Mouse (Mus musculus) ES-Bruce4 (cell line): ENCODE results near the gene Mettl7a2. TPM values are rescaled to one million over a fixed set of nuclear protein-coding genes. Genes with fewer than 3 reads are reported as not detected.
"Not testable (repeated sequence)": the region's sequence is repeated elsewhere in the genome, so short reads cannot be mapped to it uniquely, and the experiment has no call there.

Experiments used
- H3K27ac ChIP-seq: 2 replicates; pipeline ENCODE4 v1.5.1; 2012; ENCODE audit warnings: low read length, inconsistent platforms; ENCODE audit not compliant: insufficient read depth
- H3K27me3 ChIP-seq: 2 replicates; pipeline ENCODE4 v1.6.1; 2012; ENCODE audit warnings: mild to moderate bottlenecking, low read length, inconsistent platforms; ENCODE audit not compliant: control insufficient read depth, poor library complexity, insufficient read depth, severe bottlenecking
- H3K36me3 ChIP-seq: 2 replicates; pipeline ENCODE4 v1.6.1; 2012; ENCODE audit warnings: inconsistent platforms, mild to moderate bottlenecking, low read length, moderate library complexity; ENCODE audit not compliant: control insufficient read depth, poor library complexity, insufficient read depth, severe bottlenecking
- H3K4me1 ChIP-seq: one replicate; pipeline ENCODE4 v1.8.1; 2011; ENCODE audit warnings: low read length; ENCODE audit not compliant: control insufficient read depth, insufficient read depth
- H3K4me3 ChIP-seq: 2 replicates; pipeline ENCODE4 v1.5.1; 2011; ENCODE audit warnings: low read depth, mild to moderate bottlenecking, low read length
- H3K9ac ChIP-seq: 2 replicates; pipeline ENCODE4 v1.6.1; 2012; ENCODE audit warnings: low read depth, mild to moderate bottlenecking, inconsistent platforms; ENCODE audit not compliant: poor library complexity, severe bottlenecking
- H3K9me3 ChIP-seq: replicated peaks from 2 replicates; pipeline ENCODE4 v1.6.1; 2012; ENCODE audit warnings: mild to moderate bottlenecking, low read length, inconsistent platforms; ENCODE audit not compliant: control insufficient read depth, poor library complexity, insufficient read depth, severe bottlenecking
- CTCF ChIP-seq: IDR thresholded peaks from one replicate; pipeline ENCODE4 v1.8.1; 2011; ENCODE audit warnings: low read depth, low read length
- EP300 ChIP-seq: IDR thresholded peaks from 2 replicates; pipeline ENCODE4 v1.6.1; 2011; ENCODE audit warnings: low read depth, low read length; ENCODE audit not compliant: insufficient read depth
- POLR2A ChIP-seq: IDR thresholded peaks from one replicate; pipeline ENCODE4 v1.8.1; 2011; ENCODE audit warnings: low read length; ENCODE audit not compliant: insufficient read depth
- polyA plus RNA-seq: library from polyadenylated mRNA; stranded (reverse); fragments of >200 nt; gene quantifications from 2 replicates; pipeline ENCODE4 v1.2.4, GENCODE M21; 2011; ENCODE audit warnings: low read depth; ENCODE audit not compliant: missing spikeins, insufficient read depth, insufficient read length

Mettl7a2 gene
- polyA plus RNA-seq, 1 experiment = not detected

DNA sequence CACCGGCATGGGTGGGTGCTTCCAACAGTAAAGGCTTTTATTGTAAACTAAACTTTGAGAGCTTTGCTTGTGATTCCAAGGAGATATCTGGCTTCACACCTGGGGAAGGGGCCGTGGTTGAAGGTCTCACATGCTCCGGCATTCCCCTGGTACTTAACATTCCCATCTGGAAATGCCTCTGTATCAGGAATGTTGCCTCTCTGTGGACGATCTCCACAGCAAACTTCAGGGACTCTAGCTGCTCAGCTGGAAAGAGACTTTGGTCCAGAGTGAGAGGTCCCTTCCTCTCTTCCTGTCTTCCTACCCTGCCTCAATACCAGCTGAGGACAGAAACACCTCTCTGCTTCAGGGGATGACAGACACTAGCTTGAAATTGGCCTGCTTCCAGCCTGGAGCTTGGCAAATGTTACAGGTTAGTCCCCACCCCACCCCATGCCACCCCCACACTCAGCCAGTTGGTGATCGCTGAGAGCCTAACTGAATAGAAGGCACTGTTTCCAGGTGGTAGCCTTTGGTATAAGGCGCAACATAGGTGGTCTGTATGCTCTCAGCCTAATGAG, 1.4 kb upstream of the Mettl7a2 start:
- H3K9ac ChIP-seq = no peak overlapping the region
- H3K27me3 ChIP-seq = no peaks in the 10 kb centered on the region
- TF ChIP-seq CTCF (no peak), EP300 (no peak), POLR2A (no peak)

DNA sequence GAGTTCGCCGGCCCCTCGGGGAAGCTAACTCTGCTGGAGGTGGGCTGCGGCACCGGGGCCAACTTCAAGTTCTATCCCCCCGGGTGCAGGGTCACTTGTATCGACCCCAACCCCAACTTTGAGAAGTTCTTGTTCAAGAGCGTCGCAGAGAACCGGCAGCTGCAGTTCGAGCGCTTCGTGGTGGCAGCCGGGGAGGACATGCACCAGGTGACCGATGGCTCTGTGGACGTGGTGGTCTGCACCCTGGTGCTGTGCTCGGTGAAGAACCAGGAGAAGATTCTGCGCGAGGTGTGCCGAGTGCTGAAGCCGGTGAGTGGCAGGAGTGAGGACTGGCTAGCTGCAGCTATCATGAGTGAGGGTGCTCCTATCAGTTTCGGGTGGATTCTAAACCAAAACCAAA, 399 bp downstream of the Mettl7a2 start:
- not testable (repeated sequence) for H3K27me3 ChIP-seq, H3K36me3 ChIP-seq, H3K9me3 ChIP-seq, H3K4me3 ChIP-seq, H3K9ac ChIP-seq, H3K27ac ChIP-seq, H3K4me1 ChIP-seq

More for the DNA sequence above, 1.4 kb upstream of the Mettl7a2 start:
- H3K4me3 ChIP-seq = no peak overlapping the region
- H3K27ac ChIP-seq = no peak overlapping the region
- H3K4me1 ChIP-seq = no peaks in the 10 kb centered on the region
- H3K36me3 ChIP-seq = no peaks in the 10 kb centered on the region
- H3K9me3 ChIP-seq = no peaks in the 10 kb centered on the region

DNA sequence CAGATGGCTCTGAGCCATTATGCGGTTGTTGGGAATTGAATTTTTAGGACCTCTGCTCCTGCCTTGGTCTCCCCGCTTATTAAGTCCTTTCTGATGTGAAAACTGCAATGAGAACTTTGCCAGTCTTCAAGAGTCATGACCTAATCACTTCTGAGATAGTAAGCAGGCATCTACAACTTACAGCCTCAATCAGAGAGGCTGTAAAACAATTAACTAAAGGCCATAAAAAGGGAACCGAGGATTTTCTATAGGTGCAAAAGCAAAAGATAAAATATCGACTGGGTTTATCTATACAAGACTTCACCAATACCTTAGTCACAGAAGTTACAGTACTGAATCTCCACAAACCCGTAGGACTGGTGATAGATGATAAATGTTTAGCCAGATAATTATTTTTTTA, 2.9 kb downstream of the Mettl7a2 start:
- Histone ChIP-seq H3K27ac (no peak overlapping the region), H3K4me1 (no peaks in the 10 kb centered on the region), H3K36me3 (no peaks in the 10 kb centered on the region), H3K4me3 (no peak overlapping the region), H3K27me3 (no peaks in the 10 kb centered on the region), H3K9ac (no peak overlapping the region), H3K9me3 (no peaks in the 10 kb centered on the region)
- no peak for TF ChIP-seq POLR2A
- no peak for TF ChIP-seq EP300
- TF ChIP-seq CTCF = no peak

DNA sequence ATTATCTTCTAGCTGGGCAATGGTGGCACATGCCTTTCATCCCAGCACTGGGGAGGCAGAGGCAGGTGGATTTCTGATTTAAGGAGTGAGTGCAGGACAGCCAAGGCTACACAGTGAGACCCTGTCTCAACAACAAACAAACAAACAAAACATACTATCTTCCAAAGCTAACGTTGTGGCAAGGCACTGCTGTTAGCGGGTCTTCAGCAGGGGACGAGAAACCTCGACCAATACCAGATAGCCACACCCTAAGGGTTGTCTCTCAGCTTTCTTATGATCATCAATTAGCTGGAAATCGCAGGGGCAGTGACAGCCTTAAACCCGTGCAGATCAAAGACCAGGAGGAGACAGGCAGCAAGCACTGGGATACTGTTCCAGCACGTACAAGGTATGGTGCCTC, 11.2 kb downstream of the Mettl7a2 start, which contains the start of gene Higd1c:
Gene Higd1c (plus strand): TSS at position 301 of the 400 bp plus-strand sequence.
- H3K4me3 ChIP-seq = no peak within 1 kb of the TSS
- no peak within 1 kb of the TSS for H3K9ac ChIP-seq
- no peaks in the 10 kb centered on the region for H3K36me3 ChIP-seq
- H3K27ac ChIP-seq = no peak within 1 kb of the TSS
- no peaks in the 10 kb centered on the region for H3K9me3 ChIP-seq
- no peaks in the 10 kb centered on the region for H3K4me1 ChIP-seq
- H3K27me3 ChIP-seq = no peaks in the 10 kb centered on the region
- no peak for TF ChIP-seq CTCF
- TF ChIP-seq POLR2A = no peak
- TF ChIP-seq EP300 = no peak

DNA sequence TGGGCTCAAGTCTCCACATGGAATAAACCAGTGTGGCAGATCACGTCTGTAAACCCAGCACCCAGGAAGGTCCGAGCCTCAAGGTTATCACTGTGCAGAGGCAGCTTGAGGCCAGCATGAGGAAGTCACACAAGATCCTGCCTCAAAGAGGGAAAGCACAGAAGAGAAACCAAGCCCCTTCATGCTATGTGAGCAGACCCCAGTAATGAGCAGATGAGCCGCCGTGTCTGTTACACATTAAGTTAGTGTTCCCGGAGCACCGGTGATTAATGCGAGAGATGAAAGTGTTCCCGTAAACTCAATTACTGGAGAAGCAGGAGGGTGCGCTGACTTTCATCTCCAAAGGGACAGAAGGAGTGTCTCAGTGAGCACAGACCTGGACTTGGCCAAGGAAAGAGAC, 13.0 kb downstream of the Mettl7a2 start:
- not testable (repeated sequence) for H3K9ac ChIP-seq, H3K27me3 ChIP-seq, H3K4me3 ChIP-seq

DNA sequence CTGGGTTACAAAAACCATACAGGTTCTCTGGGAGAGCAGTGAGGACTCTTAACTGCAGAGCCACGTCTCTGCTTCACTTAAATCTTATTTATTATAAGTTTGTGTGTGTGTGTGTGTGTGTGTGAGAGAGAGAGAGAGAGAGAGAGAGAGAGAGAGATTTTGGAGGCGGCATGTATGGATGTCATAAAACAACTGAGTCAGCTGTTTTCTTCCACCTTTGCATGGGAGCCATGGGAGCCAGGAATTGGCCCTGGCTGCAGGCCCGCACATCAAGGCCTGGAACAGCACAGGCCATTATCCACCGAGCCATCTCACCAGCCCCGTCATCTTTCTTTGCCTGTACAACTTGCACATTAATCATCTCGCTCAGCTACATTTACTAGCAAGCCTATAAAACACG, 14.1 kb downstream of the Mettl7a2 start:
- Histone ChIP-seq H3K36me3 (no peaks in the 10 kb centered on the region), H3K27me3 (no peaks in the 10 kb centered on the region), H3K9ac (no peak overlapping the region), H3K27ac (no peak overlapping the region), H3K4me1 (no peaks in the 10 kb centered on the region), H3K9me3 (no peaks in the 10 kb centered on the region), H3K4me3 (no peak overlapping the region)
- TF ChIP-seq EP300 (no peak), CTCF (no peak), POLR2A (no peak)

More for the DNA sequence above, 13.0 kb downstream of the Mettl7a2 start:
- H3K27ac ChIP-seq, H3K9me3 ChIP-seq, H3K4me1 ChIP-seq, H3K36me3 ChIP-seq: not testable (repeated sequence)
